ENCODE assay signal across 18 mouse cellular contexts in the genomic region with DNA sequence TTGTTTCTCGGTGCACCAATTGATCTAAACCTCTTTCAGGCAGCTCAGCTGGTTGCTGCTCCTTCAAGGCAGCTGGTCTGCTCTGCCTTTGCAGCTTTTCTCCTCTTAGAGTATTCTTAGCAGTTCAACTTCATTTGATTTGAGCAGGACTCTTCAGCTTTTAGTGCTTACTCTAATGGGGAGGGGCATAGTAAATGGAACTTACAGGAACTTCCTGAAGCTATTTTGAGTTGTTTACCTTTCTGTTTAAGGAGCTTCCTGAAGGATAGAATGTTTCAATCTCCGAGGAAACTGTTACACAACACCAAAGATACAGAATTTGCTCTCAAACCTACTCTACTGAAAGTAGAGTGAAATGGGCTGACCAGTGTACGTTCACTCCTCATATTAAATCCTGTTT.
A peak's percentile ranks its signal among the peaks of the same experiment; 100 is the strongest.
DNase-seq lines count a peak whose midpoint lies in the region; ATAC-seq and TF ChIP-seq lines count a peak whose summit lies in the region.
"Had no signal": no experiment of that assay in that cellular context is flagged by ENCODE, and none has a peak within 500 bp of the region (broad histone marks: within the 10 kb centered on the region; RNA-seq: fewer than 3 reads in every experiment).

No protein-coding gene starts in this region.

- no peak overlapping the region for H3K9ac ChIP-seq in lung, embryonic 14.5 days
- no peak overlapping the region for H3K9ac ChIP-seq in lung, postnatal 0 days (replicated peaks; ENCODE audit: low read depth)
- H3K9ac ChIP-seq: embryonic facial prominence, embryonic 12.5 days; forebrain, embryonic 13.5 days; forebrain, embryonic 15.5 days had no signal

- no peak overlapping the region for H3K4me3 ChIP-seq in lung, embryonic 14.5 days (ENCODE audit: low read depth, low read length)
- no peak overlapping the region for H3K4me3 ChIP-seq in lung, postnatal 0 days (ENCODE audit: low read depth, low read length)
- H3K4me3 ChIP-seq: embryonic facial prominence, embryonic 10.5 days; embryonic facial prominence, embryonic 12.5 days; forebrain, embryonic 13.5 days; forebrain, embryonic 15.5 days had no signal

- H3K4me1 ChIP-seq in lung, embryonic 14.5 days (ENCODE audit: insufficient read depth), result no peaks in the 10 kb centered on the region
- no peaks in the 10 kb centered on the region for H3K4me1 ChIP-seq in lung, postnatal 0 days (ENCODE audit: insufficient read depth, low read depth, low read length)
- H3K4me1 ChIP-seq: embryonic facial prominence, embryonic 10.5 days; embryonic facial prominence, embryonic 12.5 days; forebrain, embryonic 13.5 days had no signal

- no peak for ATAC-seq in lung, embryonic 14.5 days (ENCODE audit: insufficient read depth)
- peak; percentile 92 for ATAC-seq in lung, postnatal 0 days
- ATAC-seq: forebrain, embryonic 13.5 days; forebrain, embryonic 15.5 days had no signal

- H3K27me3 ChIP-seq in lung, embryonic 14.5 days (ENCODE audit: insufficient read depth, low read length), result no peaks in the 10 kb centered on the region
- no peaks in the 10 kb centered on the region for H3K27me3 ChIP-seq in lung, postnatal 0 days (replicated peaks; ENCODE audit: insufficient read depth, low read length)
- H3K27me3 ChIP-seq: embryonic facial prominence, embryonic 12.5 days; forebrain, embryonic 13.5 days; forebrain, embryonic 15.5 days had no signal

- 45% methylated on average over 3 of the region's 3 CpGs for WGBS in lung, embryonic 14.5 days
- 31% methylated on average over 3 of the region's 3 CpGs for WGBS in lung, postnatal 0 days

- no peaks in the 10 kb centered on the region for H3K9me3 ChIP-seq in lung, embryonic 14.5 days (ENCODE audit: low read depth, low read length)
- H3K9me3 ChIP-seq in lung, postnatal 0 days (ENCODE audit: low read length), result no peaks in the 10 kb centered on the region
- H3K9me3 ChIP-seq: embryonic facial prominence, embryonic 10.5 days; embryonic facial prominence, embryonic 12.5 days; forebrain, embryonic 13.5 days; forebrain, embryonic 15.5 days had no signal

- no peak overlapping the region for H3K27ac ChIP-seq in lung, embryonic 14.5 days (ENCODE audit: low read depth)
- H3K27ac ChIP-seq in lung, postnatal 0 days (ENCODE audit: low read length), result no peak overlapping the region
- H3K27ac ChIP-seq: embryonic facial prominence, embryonic 10.5 days; embryonic facial prominence, embryonic 12.5 days; forebrain, embryonic 13.5 days; forebrain, embryonic 15.5 days had no signal

- DNase-seq in lung, embryonic 14.5 days, result peak; percentile 24
- no peak for DNase-seq in lung, postnatal 14 days
- peak; percentile 86 for DNase-seq in lung, postnatal 0 days (ENCODE audit: low spot score)
- no peak for DNase-seq in lung, postnatal 10 days
- DNase-seq in lung, postnatal 36 days, result peak; percentile 49
- DNase-seq in adrenal gland, postnatal 25 days, result no peak
- DNase-seq: adrenal gland, adult 2 months; adrenal gland, postnatal 10 days; adrenal gland, postnatal 36 days; cerebellum, adult 11-12 months; cerebellum, adult 2 months; cerebellum, adult 9-10 months; cerebellum, postnatal 10 days; cerebellum, postnatal 25 days had no signal

- peak; percentile 91 for TF ChIP-seq EP300 in lung, postnatal 0 days (IDR thresholded peaks at IDR 0.05)

- no peak for TF ChIP-seq CTCF in lung, embryonic 14.5 days (IDR thresholded peaks at IDR 0.05; ENCODE audit: low read depth)
- TF ChIP-seq CTCF in lung, postnatal 0 days (IDR thresholded peaks at IDR 0.05), result no peak

- H3K4me2 ChIP-seq in lung, embryonic 14.5 days, result no peak overlapping the region
- H3K4me2 ChIP-seq in lung, postnatal 0 days (replicated peaks; ENCODE audit: low read depth, low read length), result no peak overlapping the region
- H3K4me2 ChIP-seq: embryonic facial prominence, embryonic 12.5 days; forebrain, embryonic 13.5 days; forebrain, embryonic 15.5 days had no signal

- no peaks in the 10 kb centered on the region for H3K36me3 ChIP-seq in lung, embryonic 14.5 days (ENCODE audit: insufficient read depth)
- no peaks in the 10 kb centered on the region for H3K36me3 ChIP-seq in lung, postnatal 0 days (ENCODE audit: insufficient read depth, low read length)
- H3K36me3 ChIP-seq: embryonic facial prominence, embryonic 10.5 days; embryonic facial prominence, embryonic 12.5 days; forebrain, embryonic 15.5 days had no signal

Comparison
In these comparisons a context has a peak if more than half of its experiments do, and no peak if none do; other contexts are left out.
1. DNase-seq: peak in lung, embryonic 14.5 days (single experiment), lung, postnatal 0 days (single experiment) and lung, postnatal 36 days (single experiment); none in lung, postnatal 14 days (single experiment), lung, postnatal 10 days (single experiment) and adrenal gland, postnatal 25 days (single experiment).